Mouse (Mus musculus) cortical plate, adult 2 months (tissue): ENCODE data around the gene Rad51b.

Experiments used
- CTCF ChIP-seq: fragments of 200-500 bp; IDR thresholded peaks from 2 replicates; pipeline ENCODE4 v1.5.1; 2011; ENCODE audit warnings: mild to moderate bottlenecking, control low read depth, low read length; ENCODE audit not compliant: insufficient read depth; ENCODE audit errors: extremely low read depth
- POLR2A ChIP-seq: fragments of 200-500 bp; IDR thresholded peaks from 2 replicates; pipeline ENCODE4 v1.6.1; 2011; ENCODE audit warnings: mild to moderate bottlenecking, low read length, control low read depth; ENCODE audit not compliant: insufficient read depth; ENCODE audit errors: extremely low read depth

DNA sequence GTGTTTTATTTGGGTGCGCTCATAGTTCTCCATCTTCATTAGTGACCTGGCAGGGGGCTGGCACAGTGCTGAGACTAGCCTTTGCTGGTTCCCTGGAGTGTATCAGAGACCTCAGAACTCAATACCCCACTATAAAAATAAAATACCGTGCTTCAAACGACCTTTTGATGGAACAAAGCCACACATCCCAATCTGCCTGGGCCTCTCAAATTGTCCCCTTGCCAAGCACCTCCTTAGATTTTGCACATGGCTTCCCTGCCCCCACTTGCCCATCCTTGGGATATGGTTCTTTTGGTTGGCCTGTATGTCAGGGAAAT, 158.7 kb downstream of the Rad51b start:
- TF ChIP-seq CTCF (no peak), POLR2A (no peak)
